Mouse (Mus musculus): ENCODE measurements around the gene Dgat2. TPM values are rescaled to one million over a fixed set of nuclear protein-coding genes. Genes with fewer than 3 reads are reported as not detected.

Dgat2 gene
- total and polyA plus RNA-seq, 3 experiments, result 1.6 to 2.8 (median 1.7) TPM

- no peak for TF ChIP-seq RAD21 (IDR thresholded peaks at IDR 0.05; ENCODE audit: low read depth, low read length)
These were observed 21.5 kb downstream of the Dgat2 start (continued) for GRCm38 (mm10) chr7:99160995-99161394.

- TF ChIP-seq CTCF (conservative IDR thresholded peaks at IDR 0.05 in 1 of 2, IDR thresholded peaks at IDR 0.05 in 1 of 2; ENCODE audit: low read depth in 2 of 2, low read length in 2 of 2) (no peak), SIN3A (IDR thresholded peaks at IDR 0.05; ENCODE audit: low read length) (no peak), ZNF384 (IDR thresholded peaks at IDR 0.05; ENCODE audit: low read depth, low read length) (no peak), ELF1 (IDR thresholded peaks at IDR 0.05; ENCODE audit: low read depth, low read length) (no peak), MYC (IDR thresholded peaks at IDR 0.05; ENCODE audit: low read depth, low read length) (no peak), ETS1 (conservative IDR thresholded peaks at IDR 0.05; ENCODE audit: low read depth, low read length) (no peak), ZMIZ1 (IDR thresholded peaks at IDR 0.05; ENCODE audit: low read depth, low read length) (no peak), ZKSCAN1 (IDR thresholded peaks at IDR 0.05; ENCODE audit: borderline replicate concordance, low read depth, low read length) (no peak), MXI1 (IDR thresholded peaks at IDR 0.05; ENCODE audit: low read depth, low read length) (no peak), NELFE (IDR thresholded peaks at IDR 0.05; ENCODE audit: low read depth, low read length) (no peak), PAX5 (IDR thresholded peaks at IDR 0.05; ENCODE audit: low read length) (no peak), E2F4 (IDR thresholded peaks at IDR 0.05; ENCODE audit: insufficient replicate concordance, low read depth, low read length) (no peak), HCFC1 (IDR thresholded peaks at IDR 0.05; ENCODE audit: low read depth, low read length) (no peak), KAT2A (IDR thresholded peaks at IDR 0.05; ENCODE audit: insufficient replicate concordance, low read length) (no peak), POLR2A (IDR thresholded peaks at IDR 0.05; ENCODE audit: low read depth, low read length) (no peak), CHD2 (IDR thresholded peaks at IDR 0.05; ENCODE audit: low read length) (no peak), ZC3H11A (IDR thresholded peaks at IDR 0.05; ENCODE audit: low read depth, low read length) (no peak), POLR2AphosphoS2 (IDR thresholded peaks at IDR 0.05; ENCODE audit: low read depth, low read length) (no peak)
- DNase-seq (ENCODE audit: extremely low read depth), result no peak
- in situ Hi-C loops (cut with MboI; ENCODE audit: low pct_ligation_motif_present, low pct_unique_long_range_greater_than_20kb, low sequenced_read_pairs) (no loop called here), dilution Hi-C loops (cut with MboI; ENCODE audit: extremely low pct_ligation_motif_present, extremely low pct_unique_long_range_greater_than_20kb, low sequenced_read_pairs) (no loop called here)
- no peak overlapping the region for H3K27ac ChIP-seq (ENCODE audit: insufficient read depth, low read depth)
- no peak overlapping the region for H3K4me3 ChIP-seq (replicated peaks in 1 of 3; ENCODE audit: low read depth in 2 of 3, low read length in 2 of 3, poor library complexity in 1 of 3)
- H3K9me3 ChIP-seq (replicated peaks; ENCODE audit: low read length), result no peaks in the 10 kb centered on the region
- no peaks in the 10 kb centered on the region for H3K36me3 ChIP-seq (replicated peaks in 1 of 2; ENCODE audit: control insufficient read depth in 1 of 2, insufficient read depth in 1 of 2, low read length in 1 of 2)
- no peak overlapping the region for H3K4me2 ChIP-seq (ENCODE audit: insufficient read depth, low read depth, poor library complexity, severe bottlenecking)
- H3K9ac ChIP-seq (ENCODE audit: insufficient read depth, low read depth), result no peak overlapping the region
- H3K4me1 ChIP-seq (ENCODE audit: control insufficient read depth in 1 of 2, insufficient read depth in 2 of 2), result peaks cover 7 to 23% of the 10 kb centered on the region in 2 experiments
- no peaks in the 10 kb centered on the region for H3K27me3 ChIP-seq (replicated peaks)
- H3K79me2 ChIP-seq (replicated peaks; ENCODE audit: control insufficient read depth, extremely low read depth, insufficient read depth, poor library complexity, severe bottlenecking), result no peaks in the 10 kb centered on the region
These were observed 23.1 kb downstream of the Dgat2 start for GRCm38 (mm10) chr7:99159446-99159845.

GRCm38 (mm10) chr7:99158904-99159303, 23.6 kb downstream of the Dgat2 start:
- Histone ChIP-seq H3K9ac (ENCODE audit: insufficient read depth, low read depth) (no peak overlapping the region), H3K4me2 (ENCODE audit: insufficient read depth, low read depth, poor library complexity, severe bottlenecking) (no peak overlapping the region), H3K4me1 (ENCODE audit: control insufficient read depth in 1 of 2, insufficient read depth in 2 of 2) (peaks cover 7 to 28% of the 10 kb centered on the region in 2 experiments), H3K27ac (ENCODE audit: insufficient read depth, low read depth) (no peak overlapping the region), H3K79me2 (replicated peaks; ENCODE audit: control insufficient read depth, extremely low read depth, insufficient read depth, poor library complexity, severe bottlenecking) (no peaks in the 10 kb centered on the region), H3K4me3 (replicated peaks in 1 of 3; ENCODE audit: low read depth in 2 of 3, low read length in 2 of 3, poor library complexity in 1 of 3) (no peak overlapping the region), H3K9me3 (replicated peaks; ENCODE audit: low read length) (no peaks in the 10 kb centered on the region), H3K36me3 (replicated peaks in 1 of 2; ENCODE audit: control insufficient read depth in 1 of 2, insufficient read depth in 1 of 2, low read length in 1 of 2) (no peaks in the 10 kb centered on the region), H3K27me3 (replicated peaks) (no peaks in the 10 kb centered on the region)
- no peak for DNase-seq (ENCODE audit: extremely low read depth)
- dilution Hi-C loops (cut with MboI; ENCODE audit: extremely low pct_ligation_motif_present, extremely low pct_unique_long_range_greater_than_20kb, low sequenced_read_pairs) (no loop called here), in situ Hi-C loops (cut with MboI; ENCODE audit: low pct_ligation_motif_present, low pct_unique_long_range_greater_than_20kb, low sequenced_read_pairs) (no loop called here)
- no peak for TF ChIP-seq NELFE (IDR thresholded peaks at IDR 0.05; ENCODE audit: low read depth, low read length)
- no peak for TF ChIP-seq JUN (IDR thresholded peaks at IDR 0.05; ENCODE audit: insufficient read depth, low read depth, low read length)
- no peak for TF ChIP-seq POLR2A (IDR thresholded peaks at IDR 0.05; ENCODE audit: low read depth, low read length)
- TF ChIP-seq NRF1 (IDR thresholded peaks at IDR 0.05; ENCODE audit: low read depth, low read length), result no peak
- TF ChIP-seq CHD1 (IDR thresholded peaks at IDR 0.05; ENCODE audit: low read depth, low read length), result no peak
- TF ChIP-seq SIN3A (IDR thresholded peaks at IDR 0.05; ENCODE audit: low read length), result no peak
- no peak for TF ChIP-seq ZNF384 (IDR thresholded peaks at IDR 0.05; ENCODE audit: low read depth, low read length)
- TF ChIP-seq MEF2A (IDR thresholded peaks at IDR 0.05; ENCODE audit: borderline replicate concordance, low read depth, low read length), result no peak
- no peak for TF ChIP-seq POLR2AphosphoS2 (IDR thresholded peaks at IDR 0.05; ENCODE audit: low read depth, low read length)
- no peak for TF ChIP-seq MAX (IDR thresholded peaks at IDR 0.05; ENCODE audit: low read length)

All from CH12.LX (cell line).